Mouse (Mus musculus) B cell, adult (primary cell): ENCODE data around the gene Hpse2. TPM values are rescaled to one million over a fixed set of nuclear protein-coding genes. Genes with fewer than 3 reads are reported as not detected.

ENCODE experiments used
- total RNA-seq: library from RNA; stranded (reverse); gene quantifications from 4 replicates; pipeline ENCODE4 v1.2.4, GENCODE M21; 2023; ENCODE audit not compliant: inconsistent age

The Hpse2 gene
- not detected in 4 replicates for total RNA-seq

DNA sequence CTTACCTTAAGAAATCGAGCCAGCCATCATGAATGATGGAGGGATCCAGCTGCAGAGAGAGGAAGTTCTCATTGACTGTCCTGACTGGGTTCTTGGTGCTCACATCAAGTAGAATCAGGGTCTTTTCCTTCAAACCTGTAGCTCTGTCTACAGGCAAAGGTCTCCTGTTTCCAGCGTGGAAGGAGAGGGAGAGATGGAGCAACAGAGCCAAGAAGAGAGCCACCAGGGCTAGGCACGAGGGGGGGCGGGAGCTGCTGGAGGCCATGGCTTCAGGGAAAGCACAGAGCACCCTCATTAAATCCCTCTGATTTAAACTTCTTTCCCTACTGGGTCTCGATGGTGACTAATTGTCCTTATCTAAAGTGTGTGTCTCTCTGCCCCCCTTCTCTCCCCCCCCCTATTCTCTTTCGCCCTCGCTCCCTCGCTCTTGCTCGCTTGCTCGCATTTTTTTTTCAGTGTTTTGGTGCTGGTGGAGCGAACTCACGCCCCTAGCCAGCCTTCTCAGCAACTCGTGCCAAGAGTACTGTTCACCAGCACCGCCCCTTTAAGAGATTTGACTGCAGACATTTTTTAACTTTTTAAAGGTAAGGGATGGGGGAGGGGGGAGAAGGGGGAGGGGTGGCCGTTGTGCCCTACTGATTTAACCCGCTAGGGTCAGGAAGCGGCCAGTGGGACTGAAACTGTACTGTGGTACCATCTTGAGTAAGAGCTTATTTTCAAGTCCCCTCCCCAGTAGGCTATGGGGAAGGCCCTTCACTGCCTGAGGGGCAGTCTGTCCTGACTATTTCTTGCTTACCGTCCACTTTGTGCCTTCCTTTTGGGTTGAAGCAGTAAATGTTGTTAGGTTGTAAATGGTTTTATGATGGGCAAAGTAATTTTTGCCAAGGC lies at the start of gene Hpse2:
Gene Hpse2 (minus strand): TSS at position 339 of the 888 bp plus-strand sequence.

DNA sequence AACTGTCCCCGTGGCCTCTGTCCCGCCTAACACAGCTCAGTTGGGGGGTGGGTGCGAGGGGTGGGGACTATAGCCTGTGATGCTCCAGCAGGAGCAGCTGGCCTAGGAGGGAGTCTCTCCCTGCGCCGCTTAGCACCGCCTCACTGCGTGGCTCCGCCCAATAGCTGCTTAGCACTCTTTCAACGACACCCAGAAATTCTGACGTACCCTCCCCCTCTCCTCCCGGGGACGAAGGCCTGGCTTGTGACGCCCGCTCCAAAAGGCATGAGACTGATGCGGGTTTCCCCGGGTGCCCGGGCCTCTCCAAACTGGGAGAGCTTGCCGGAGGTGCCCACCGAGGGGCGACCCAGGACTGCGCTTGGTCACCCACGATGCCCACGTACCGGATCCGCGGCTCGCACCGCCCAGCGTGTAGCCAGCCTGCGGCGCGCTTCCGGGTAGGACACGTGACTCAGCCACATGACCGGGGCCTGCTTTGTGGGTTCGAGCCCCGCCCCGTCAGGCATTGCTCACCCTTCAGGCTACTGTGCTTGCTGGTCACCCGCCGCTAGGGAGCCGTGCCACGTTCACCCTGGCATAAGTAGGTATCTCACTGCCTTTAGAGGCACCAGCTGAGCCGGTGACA lies 608.5 kb downstream of the Hpse2 start, which contains the start of gene Hps1:
Gene Hps1 (minus strand): TSS at position 448 of the 625 bp plus-strand sequence.

DNA sequence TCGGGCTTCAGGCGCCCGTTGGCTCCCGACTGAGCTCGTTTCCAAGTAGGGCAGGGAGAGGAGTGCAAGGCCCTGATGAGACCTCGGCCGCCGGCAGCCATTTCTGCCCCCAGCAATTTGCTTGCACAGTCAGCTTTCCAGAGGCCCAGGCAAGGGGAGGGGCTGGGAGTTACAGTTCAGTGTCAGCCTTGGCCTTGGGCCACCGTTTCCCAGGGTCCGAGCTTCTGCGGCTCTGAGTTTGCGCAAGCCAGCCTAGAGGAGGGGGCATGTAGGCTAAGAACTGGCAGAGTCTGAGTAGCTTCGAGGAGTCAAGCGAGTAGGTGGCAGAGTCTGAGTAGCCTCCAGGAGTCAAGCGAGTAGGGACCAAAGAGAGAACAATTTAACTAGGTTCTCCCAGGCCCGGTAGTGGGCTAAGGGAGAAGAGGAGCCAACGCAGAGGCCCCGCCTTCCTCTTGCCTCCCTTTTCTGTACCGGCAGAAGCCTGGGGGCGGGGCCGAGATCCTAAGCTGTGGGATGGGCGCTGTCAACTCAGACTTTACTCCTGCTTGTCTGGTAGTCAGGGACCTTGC lies 635.7 kb downstream of the Hpse2 start, which contains the start of gene Pyroxd2:
Gene Pyroxd2 (minus strand): TSS at position 413 of the 569 bp plus-strand sequence.

Other genes with a start within 250 kb of the Hpse2 start
- gene Cnnm1, start 52.1 kb upstream of the Hpse2 start, total RNA-seq: not detected in 4 replicates
- gene Got1, start 136.2 kb upstream of the Hpse2 start, total RNA-seq: 85.2 to 92.4 TPM (median 86.7 TPM) in 4 replicates
- not detected in 4 replicates for gene Nkx2-3, start 224.0 kb upstream of the Hpse2 start, total RNA-seq